Mouse (Mus musculus) embryo, embryonic 11.5 days (tissue): Measurements from ENCODE around the gene Pnkd.
"Not testable (repeated sequence)": the region's sequence is repeated elsewhere in the genome, so short reads cannot be mapped to it uniquely, and the experiment has no call there.

Experiments used
- DNase-seq: peaks from one replicate; pipeline ENCODE4 v3.0.0-alpha.2; 2012; ENCODE audit warnings: low read depth, low spot score

Gene Pnkd

DNA sequence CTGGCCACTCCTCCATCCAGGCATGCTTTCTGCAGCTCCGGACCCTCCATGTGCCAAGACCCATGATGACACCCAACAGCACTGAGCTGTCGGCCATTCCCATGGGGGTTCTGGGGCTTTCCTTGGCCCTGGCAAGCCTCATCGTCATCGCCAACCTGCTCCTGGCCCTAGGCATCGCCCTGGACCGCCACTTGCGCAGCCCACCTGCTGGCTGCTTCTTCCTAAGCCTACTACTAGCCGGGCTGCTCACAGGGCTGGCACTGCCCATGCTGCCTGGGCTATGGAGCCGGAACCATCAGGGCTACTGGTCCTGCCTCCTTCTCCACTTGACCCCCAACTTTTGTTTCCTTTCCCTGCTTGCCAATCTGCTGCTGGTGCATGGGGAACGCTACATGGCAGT is 6.2 kb upstream of the Pnkd start, which contains the start of gene Gpbar1:
Gene Gpbar1, plus strand, starts transcription at position 13 of the 400 bp plus-strand sequence.
- DNase-seq, result no peak

DNA sequence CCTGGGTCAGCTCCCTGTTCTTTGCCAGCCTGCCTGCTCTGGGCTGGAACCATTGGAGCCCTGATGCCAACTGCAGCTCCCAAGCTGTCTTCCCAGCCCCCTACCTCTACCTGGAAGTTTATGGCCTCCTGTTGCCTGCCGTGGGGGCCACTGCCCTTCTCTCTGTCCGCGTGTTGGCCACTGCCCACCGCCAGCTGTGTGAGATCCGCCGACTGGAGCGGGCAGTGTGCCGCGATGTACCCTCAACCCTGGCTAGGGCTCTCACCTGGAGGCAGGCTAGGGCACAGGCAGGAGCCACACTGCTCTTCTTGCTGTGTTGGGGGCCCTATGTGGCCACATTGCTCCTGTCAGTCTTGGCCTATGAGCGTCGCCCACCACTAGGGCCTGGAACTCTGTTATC is 5.7 kb upstream of the Pnkd start:
- DNase-seq, result no peak

DNA sequence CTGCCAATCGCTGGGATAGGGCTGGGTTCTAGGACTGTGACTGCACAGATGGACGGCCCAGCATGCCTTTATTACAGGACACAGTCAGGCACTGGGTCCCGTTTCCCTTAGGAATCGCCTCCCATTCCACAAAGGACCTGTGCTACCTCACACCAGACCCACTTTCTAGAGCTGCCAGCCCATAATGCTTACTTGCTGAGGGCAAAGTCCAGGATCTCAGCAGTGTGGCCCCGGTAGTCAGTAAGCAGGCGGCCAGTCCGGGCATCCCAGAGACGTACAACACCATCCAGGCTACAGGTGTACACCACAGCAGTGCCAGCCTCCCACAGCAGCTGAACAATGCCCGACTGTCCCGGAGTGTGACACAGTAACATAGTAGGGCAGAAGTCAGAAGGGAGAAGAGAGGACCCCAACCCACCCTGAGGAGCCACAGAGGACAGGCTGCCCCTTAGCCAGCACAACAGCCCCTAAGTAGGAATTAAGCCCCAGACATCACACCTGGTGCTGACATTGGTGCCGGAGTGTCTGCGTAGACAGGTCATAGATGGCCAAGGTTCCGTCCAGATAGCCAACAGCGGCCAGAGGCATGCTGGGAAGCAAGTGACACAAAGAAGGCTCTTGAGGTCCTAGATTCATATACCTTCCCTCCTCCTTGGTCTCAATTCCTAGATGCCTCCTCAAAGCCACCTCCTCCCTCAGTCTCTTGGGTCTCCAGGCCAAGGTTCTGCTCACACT is 4.0 kb upstream of the Pnkd start:
- DNase-seq, result no peak

DNA sequence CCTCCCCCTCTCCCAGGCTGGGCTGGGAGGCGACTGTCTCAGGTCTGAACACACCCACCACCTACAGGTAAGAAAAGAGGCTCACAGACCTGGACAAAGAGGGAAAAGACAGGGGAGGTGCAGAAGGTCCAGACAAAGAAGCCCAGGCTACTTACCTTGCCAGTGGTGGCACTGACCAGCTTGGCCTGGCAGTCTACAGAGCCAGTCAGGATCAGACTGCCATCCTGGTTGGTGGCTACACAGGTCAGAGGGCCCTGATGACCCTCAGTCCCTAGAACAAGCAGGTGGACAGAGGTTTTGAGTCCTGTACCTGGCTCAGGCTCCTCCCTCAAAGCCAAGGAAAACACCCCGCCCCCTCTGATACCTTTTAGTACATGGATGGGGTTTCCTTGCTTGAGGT is 3.4 kb upstream of the Pnkd start:
- no peak for DNase-seq

DNA sequence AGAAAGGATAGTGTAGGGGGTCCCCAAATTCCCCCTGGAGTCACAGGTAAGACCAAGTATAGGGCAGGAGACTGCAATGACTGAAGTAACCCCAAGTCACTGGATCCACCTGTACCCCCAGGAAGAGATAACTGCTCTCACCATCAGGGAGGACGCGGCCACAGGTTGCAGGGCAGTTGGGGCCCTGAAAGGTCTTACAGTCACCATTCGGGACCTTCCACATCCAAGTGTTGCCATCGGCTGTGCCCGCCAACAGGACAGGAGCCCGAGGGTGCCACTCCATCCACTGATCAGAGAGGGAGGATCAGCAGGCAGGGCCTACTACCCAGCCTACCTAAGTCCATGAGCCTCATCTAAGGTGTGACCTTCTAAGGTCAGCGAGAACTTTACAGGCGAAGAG is 2.8 kb upstream of the Pnkd start:
- no peak for DNase-seq

DNA sequence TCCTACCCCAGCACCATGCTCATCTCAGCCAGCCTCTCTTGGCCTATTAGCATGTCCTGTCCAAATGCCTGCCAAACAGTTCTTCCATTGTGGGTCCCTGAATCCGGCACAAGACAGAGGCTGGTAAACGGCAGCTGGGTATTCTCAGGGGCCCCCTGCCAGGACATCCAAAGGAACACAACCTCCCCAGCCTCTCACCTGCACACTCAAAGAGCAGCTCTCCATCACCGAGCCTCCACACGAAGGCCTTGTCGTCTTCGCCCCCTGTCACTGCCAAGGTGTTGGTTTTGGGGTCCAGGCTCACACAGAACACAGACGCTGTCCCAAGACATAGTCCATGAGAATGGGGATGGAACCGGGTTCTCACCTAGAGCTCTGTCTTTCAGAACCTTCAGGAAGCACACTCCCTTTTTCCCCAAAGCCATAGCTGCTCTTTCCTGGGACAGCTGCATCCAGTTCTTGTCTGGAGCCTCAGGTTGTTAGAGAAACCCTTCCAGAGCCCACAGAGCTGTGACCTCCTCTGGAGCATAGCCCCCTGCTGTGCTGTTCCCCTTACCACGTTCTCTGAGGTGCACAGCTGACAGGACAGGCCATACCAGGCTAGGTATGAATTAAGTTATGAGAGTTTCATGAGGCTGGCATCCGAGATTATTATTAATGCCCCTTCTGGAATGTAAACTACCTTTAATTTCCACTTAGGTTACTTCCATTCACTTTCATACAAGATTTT is 1.7 kb upstream of the Pnkd start:
- DNase-seq, result no peak

DNA sequence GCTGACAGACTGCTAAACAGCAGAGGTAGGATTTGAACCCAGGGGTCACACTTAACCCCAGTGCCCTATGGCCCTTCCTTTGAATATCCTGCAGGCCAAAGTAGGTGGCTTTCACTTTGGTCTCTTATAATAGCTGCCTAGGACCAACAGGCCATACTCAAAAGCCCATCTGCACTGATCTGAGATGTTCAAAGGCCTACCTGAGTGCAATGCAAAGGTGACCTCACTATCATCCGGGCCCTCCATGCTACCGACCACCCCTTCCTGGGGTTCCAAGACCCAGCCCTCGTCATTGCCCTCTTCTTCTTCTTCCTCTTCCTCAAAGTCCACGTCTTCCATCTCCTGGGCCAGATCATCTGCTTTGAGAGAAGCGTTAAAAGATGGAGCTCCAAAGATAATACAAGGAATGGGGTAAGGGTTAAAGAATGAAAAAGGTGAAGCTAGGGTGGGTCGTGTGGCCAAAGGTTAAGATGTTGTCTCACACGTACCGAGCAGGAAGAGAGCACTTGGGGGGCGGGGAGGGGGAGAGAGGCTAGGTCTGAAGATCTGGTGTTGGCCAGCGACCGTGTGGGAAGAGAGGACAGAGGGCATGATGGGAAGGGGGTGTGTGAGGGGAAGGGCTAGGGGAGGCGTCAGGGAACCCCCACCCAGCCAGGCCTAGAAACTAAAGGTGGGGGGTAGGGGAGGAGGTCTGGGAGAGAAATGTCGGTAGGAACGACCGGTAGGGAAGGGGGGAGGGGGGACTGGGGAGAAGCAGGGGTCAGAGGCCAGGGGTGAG is 855 bp upstream of the Pnkd start:
- peak; percentile 27 for DNase-seq

DNA sequence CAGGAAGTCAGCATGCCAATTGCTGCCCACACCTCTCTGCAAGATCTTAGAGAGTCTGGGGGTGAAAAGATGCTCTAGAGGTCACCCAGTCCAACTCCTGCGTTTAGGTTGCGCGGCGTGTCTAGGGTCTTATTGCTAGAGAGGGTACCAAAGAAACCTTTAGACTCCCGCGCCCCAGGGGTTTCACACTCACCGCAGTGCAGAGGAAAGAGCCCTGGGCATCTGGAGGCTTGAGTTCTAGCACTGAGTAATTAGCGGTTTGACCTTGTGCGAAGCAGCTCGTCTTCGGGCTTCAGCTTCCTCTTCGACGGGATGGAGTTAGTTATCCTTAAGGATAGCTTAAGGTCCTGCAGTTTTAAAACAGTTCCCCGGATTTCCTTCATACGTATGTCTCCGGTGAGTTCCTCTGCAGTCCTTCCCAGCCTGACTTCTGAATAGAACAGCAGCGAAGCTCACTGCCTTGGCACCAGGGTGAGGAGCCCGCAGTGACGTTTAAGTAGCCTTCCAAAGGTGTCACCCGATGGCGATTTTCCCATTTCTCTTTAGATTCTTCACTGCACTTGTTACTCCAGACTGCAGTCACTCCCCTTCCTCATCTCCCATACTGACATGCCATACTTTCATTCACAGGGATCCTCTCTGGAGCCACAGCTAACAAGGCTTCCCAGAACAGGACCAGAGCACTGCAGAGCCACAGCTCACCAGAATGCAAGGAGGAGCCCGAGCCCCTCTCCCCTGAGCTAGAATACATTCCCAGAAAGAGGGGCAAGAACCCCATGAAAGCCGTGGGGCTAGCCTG is 681 bp downstream of the Pnkd start:
- DNase-seq, result no peak

DNA sequence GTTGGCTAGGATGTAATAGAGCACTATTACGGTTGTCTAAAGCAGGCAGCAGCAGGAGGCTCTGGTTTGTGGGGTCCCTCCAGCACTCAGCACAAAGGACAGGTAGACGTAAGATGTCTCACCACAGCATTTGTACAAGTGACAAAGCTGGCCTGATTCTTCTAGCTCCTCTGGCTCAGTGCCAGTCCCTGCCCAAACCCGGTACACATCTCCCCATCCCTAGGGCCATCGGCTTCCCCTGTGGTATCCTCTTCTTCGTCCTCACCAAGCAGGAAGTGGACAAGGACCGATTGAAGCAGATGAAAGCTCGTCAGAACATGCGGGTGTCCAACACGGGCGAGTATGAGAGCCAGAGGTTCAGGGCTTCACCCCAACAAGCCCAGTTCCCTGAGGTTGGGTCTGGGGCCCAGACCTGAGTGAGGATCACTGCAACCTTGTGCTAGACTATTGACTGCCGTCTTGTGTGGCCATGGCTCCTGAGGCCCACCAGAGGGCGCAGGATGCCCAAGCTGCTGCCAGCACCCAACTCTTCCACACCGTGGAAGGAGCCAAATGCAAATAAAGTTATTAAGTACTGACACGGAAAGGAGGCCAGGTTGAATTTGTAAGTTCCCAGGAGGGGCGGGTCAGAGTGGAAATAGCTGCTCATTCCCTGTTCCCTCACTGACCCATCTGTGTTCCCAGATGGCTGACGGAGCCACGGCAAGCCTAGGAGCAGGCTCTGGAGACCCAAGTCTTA is 2.3 kb downstream of the Pnkd start:
- not testable (repeated sequence) for DNase-seq

DNA sequence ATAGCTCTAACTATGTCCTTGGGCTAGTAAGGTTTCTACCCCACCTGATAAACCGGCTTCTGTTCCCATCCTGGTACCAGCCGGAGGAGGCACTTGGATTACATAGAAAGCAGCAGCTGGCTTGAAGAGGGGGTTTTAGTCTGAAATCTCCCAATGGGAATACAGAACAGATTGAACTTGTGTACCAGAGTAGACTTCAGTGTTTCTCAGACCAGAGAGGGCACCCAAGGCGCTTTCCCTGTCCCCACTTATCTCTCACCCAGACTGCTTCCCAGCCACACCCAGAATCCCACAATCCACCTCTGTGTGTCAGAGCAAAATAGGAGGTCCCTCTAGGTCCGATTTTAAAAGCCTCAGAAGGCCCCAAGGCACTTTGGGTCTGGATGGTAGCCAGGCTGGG is 3.6 kb downstream of the Pnkd start:
- no peak for DNase-seq

DNA sequence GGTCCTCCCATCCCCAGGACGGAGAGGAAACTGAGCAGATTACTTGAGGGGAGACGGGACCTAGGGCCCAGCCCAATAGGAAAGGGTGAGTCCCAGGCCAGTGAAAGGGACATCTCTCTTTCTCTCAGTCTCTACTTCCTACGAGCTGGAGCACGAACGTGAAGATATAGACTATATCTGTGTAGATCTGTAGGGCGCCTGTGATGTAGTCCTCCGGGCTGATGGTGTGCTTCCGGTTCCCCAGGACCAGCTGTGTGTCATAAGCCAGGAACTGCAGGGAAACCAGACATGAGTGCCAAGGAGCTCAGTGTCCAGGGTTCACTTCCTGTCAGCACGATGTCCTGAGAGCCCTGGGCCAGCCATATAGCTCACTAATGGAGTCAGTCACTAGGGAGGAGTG is 4.5 kb downstream of the Pnkd start:
- DNase-seq, result no peak

DNA sequence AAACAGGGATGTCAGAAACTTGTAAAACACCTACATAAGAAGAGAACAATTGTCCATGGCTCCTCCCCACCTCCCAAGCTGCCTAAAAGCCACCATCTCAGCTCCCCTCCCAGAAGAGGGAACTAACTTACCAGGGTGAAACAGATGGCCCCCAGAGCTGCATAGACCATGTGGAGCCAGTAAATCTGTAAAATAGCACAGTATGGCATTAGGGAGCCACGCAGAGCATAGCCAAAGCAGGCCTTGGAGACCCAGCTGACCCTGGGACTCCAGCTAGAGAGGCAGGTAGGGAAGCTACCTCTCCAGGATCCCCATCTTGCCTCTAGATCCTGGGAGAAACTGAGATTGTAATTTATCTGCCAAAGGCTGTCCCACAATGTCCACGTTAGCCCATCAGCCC is 5.0 kb downstream of the Pnkd start:
- DNase-seq, result no peak

DNA sequence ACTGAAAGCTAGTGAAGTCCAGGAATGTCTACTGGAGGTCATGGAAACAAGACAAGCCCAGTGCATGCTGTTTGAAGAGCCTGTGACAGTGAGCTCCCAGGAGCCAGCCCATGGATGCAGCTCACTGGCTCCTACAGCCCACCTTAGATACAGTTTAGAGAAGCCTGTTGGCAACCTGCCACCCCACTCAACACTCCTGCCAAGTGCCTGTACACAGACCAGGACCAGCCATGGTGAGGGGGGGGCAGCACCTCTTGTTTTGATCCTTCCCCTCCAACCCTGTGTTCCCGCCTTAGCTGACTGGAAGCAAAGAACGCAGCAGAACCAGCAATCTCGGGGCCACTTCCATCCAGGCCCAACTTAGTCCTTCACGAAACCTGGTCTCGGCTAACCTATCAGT is 5.4 kb downstream of the Pnkd start:
- no peak for DNase-seq

DNA sequence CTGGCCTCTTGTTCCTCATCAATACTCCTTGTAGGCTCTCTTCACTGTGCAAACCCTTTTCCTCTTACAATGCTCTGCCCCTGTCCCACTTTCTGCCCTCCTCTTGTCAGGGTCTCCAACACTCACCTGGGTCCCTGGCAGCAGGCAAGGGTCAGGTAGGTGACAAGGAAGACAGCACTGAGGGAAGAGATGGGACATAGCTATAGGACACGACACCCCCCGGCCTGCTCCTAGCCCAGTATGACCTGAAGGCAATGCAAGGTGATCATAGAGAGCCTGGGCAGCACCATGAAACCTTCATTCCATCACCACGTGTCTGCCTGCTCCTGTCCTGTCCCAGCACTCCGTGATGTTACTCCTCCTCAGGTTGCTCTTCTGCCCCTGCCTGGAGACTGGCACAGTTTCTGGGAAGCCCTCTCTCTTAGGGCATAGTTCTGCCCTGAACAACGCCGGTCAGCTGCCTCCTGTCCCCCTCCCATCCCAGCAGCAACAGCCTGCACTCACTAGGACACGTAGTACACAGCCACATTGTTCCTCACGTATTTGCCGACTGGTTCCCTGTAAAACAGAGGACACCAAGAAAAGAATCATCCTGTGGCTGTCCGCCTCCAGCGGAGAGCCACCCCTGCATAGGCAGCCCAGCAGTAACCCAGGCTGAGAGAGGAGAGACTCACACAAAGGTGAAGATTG is 7.7 kb downstream of the Pnkd start:
- no peak for DNase-seq

DNA sequence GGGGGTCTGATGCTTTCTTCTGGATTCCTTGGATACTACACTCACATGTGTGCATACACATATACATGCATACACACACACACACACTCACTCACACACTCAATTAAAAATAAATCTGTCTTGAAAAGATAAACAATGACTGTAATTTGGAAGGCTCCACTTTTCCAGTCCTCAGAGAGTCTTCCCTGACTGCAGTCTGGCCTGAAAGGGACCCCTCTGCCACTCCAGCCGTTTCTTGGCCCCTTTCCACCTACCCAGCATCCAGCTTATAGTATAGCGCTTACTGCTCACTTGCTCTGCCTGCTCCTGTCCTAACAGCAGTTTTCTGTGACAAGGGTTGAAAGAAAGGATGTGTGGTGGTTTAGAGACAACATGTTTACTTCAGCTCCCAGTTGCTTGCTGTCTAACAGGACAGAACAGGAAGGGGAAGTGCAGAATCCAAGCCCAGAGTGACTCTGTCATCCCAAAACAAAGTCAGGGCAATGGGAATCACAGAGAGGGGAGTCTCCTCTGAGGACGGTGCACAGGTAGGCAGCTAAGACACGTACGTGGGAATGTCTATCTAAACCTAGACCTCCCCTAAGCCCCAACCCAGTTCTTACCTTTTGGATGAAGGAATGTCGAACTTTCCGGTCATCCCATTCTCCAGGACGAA is 8.7 kb downstream of the Pnkd start:
- no peak for DNase-seq

DNA sequence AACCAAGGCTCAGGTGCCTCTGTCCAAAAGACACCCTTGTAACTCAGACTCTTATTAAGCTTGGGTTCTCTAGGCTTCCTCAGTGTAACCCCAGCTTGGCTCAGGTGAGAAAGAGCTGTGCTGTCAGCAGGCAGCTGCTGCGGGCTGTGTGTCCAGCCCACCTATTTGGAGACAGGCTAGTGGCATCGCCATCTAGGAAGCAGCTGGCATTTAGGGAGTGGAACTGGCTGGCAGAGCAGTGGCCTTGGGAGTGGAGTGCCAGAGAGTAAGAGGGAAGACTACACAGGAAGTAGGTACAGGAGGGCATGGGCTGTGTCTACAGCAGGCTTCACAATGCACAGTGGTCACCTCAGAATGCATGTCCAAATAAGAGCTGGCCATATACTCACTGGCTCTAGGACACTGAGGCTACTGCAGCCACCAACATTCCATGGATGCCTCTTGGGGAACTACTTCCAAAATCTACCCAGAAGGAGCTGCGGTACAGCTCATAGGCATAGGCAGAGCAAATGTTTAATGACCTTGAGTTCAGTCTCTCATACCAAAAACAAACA is 9.4 kb downstream of the Pnkd start:
- no peak for DNase-seq

DNA sequence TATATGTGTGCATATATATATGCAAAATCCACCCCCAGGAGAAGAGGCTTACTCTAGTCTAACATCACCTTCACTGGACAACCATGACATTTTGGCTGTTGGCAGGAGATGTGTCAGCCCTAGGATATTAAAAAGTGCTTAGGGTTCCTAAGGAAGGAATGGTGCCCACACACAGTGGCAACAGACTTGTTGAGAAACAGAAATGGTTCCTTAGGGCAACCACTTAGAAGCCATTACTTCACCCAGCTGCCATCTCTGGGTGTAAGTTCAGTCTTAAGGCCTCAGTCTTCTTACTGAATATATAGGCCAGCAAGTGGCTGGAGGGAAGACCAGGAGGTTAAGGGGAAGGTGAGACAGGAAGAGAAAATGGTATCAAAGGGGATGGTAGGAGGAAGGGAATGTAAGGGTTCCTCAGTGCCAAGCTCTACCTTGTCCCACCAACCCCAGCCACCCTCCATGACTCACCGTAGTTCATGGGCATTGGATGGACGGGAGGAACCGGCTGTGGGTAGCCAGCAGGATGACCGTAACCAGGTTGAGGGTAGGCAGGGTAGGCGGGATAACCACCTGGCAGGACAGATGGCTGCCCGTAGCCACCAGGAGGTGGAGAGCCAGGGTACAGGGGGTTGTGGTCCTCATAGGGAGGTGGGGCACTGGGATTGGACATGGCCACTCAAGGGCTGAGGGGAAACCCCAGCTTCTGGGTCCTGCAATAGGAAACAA is 10.2 kb downstream of the Pnkd start:
- no peak for DNase-seq

DNA sequence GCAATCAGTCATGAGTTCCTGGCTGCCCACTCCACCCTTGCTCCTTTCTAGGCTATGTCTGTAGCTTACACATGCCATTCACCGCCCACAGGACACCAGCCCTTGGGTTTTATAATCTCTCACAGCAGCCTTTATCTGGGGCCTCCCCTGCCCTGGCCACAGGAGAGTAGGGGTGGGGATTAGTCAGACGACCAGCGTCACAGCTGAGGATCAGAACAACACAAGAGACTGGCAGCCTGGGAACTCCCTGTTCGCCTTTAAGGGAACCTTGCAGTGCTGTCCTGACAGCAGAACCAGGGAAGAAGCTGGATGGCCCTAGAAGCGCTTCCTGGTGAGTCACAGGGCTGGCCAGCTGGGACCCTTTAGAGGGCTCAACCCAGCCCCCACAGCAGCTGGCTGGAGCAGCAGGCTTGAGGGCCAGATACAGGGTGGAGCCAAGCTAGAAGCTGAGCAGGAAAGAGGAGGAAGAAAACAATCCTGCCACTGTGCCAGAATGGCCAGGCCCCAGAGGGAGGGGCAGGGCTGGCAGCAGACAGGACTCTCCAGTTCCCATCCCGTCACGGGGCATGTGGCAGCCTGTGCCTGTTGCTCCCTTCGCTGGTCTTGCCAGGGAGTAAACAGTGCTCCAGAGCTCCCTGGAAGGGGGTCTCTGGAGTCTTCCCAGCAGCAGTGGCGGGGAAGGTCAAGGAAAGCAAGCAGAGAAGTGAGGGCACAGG is 10.9 kb downstream of the Pnkd start:
- DNase-seq, result peak; percentile 32
